In the genomic region with DNA sequence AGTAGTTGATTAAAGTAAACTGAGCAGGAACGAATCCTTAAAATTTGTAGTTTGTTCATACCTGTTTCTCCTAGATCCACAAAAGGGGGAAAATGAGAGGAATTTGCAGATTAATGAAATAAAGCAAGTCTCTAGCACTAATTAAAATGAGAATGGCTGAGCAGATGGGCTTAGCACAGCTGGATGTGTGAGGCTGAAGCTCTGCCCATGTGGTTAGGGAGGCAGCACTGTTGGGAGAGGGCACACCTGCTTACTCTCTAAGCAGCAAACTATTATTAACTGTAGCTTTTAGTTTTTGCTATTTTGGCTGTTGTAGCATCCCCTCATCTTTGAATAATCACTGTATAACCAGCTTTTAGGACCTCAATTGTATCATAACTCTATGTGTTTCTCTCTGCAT, we compare ENCODE assay signal across 22 mouse cellular contexts.
DNase-seq lines count a peak whose midpoint lies in the region; ATAC-seq and TF ChIP-seq lines count a peak whose summit lies in the region.
"Had no signal": no experiment of that assay in that cellular context is flagged by ENCODE, and none has a peak within 500 bp of the region (broad histone marks: within the 10 kb centered on the region; RNA-seq: fewer than 3 reads in every experiment).

No protein-coding gene starts in this region.

- no peaks in the 10 kb centered on the region for H3K36me3 ChIP-seq in forebrain, embryonic 16.5 days (ENCODE audit: control insufficient read depth, insufficient read depth)
- no peaks in the 10 kb centered on the region for H3K36me3 ChIP-seq in forebrain, embryonic 11.5 days (ENCODE audit: control insufficient read depth, insufficient read depth, low read length)
- H3K36me3 ChIP-seq in midbrain, embryonic 14.5 days (ENCODE audit: control insufficient read depth, insufficient read depth, low read length), result no peaks in the 10 kb centered on the region
- no peaks in the 10 kb centered on the region for H3K36me3 ChIP-seq in midbrain, embryonic 15.5 days (replicated peaks)
- H3K36me3 ChIP-seq: embryonic facial prominence, embryonic 15.5 days; heart, embryonic 12.5 days; hindbrain, embryonic 10.5 days; hindbrain, embryonic 15.5 days had no signal

- no peak overlapping the region for H3K4me2 ChIP-seq in forebrain, embryonic 16.5 days (ENCODE audit: low read length)
- no peak overlapping the region for H3K4me2 ChIP-seq in forebrain, embryonic 11.5 days (ENCODE audit: low read depth, low read length, severe bottlenecking)
- no peak overlapping the region for H3K4me2 ChIP-seq in midbrain, embryonic 14.5 days (ENCODE audit: low read length)
- no peak overlapping the region for H3K4me2 ChIP-seq in midbrain, embryonic 15.5 days
- H3K4me2 ChIP-seq: embryonic facial prominence, embryonic 15.5 days; heart, embryonic 12.5 days; hindbrain, embryonic 15.5 days had no signal

- WGBS in forebrain, embryonic 16.5 days, result 24% methylated on average over 1 of the region's 1 CpGs
- WGBS in forebrain, embryonic 11.5 days, result 25% methylated on average over 1 of the region's 1 CpGs
- 24% methylated on average over 1 of the region's 1 CpGs for WGBS in midbrain, embryonic 14.5 days
- 38% methylated on average over 1 of the region's 1 CpGs for WGBS in midbrain, embryonic 15.5 days

- intact Hi-C loops in left cerebral cortex, adult 2 months (cut with DNase I), result no loop called here

- no peak for TF ChIP-seq CTCF in left cerebral cortex, adult 2 months (IDR thresholded peaks at IDR 0.05)

- no peak overlapping the region for H3K27ac ChIP-seq in forebrain, embryonic 16.5 days (ENCODE audit: low read length)
- H3K27ac ChIP-seq in forebrain, embryonic 11.5 days (ENCODE audit: low read depth, low read length), result no peak overlapping the region
- no peak overlapping the region for H3K27ac ChIP-seq in midbrain, embryonic 14.5 days (replicated peaks; ENCODE audit: low read depth, low read length)
- H3K27ac ChIP-seq in midbrain, embryonic 15.5 days, result no peak overlapping the region
- H3K27ac ChIP-seq in left cerebral cortex, adult 2 months, result no peak overlapping the region
- H3K27ac ChIP-seq: embryonic facial prominence, embryonic 15.5 days; gastrocnemius, adult 2 months; hindbrain, embryonic 10.5 days; hindbrain, embryonic 15.5 days had no signal

- no peaks in the 10 kb centered on the region for H3K27me3 ChIP-seq in forebrain, embryonic 16.5 days (replicated peaks; ENCODE audit: control insufficient read depth, insufficient read depth, low read length)
- no peaks in the 10 kb centered on the region for H3K27me3 ChIP-seq in forebrain, embryonic 11.5 days (ENCODE audit: control insufficient read depth, insufficient read depth, low read length)
- no peaks in the 10 kb centered on the region for H3K27me3 ChIP-seq in midbrain, embryonic 14.5 days (ENCODE audit: control insufficient read depth, insufficient read depth, low read length)
- no peaks in the 10 kb centered on the region for H3K27me3 ChIP-seq in midbrain, embryonic 15.5 days (replicated peaks)
- H3K27me3 ChIP-seq: embryonic facial prominence, embryonic 15.5 days; heart, embryonic 12.5 days; hindbrain, embryonic 15.5 days had no signal

- no peaks in the 10 kb centered on the region for H3K4me1 ChIP-seq in forebrain, embryonic 16.5 days (replicated peaks; ENCODE audit: control insufficient read depth, insufficient read depth, low read length)
- H3K4me1 ChIP-seq in forebrain, embryonic 11.5 days (replicated peaks; ENCODE audit: control insufficient read depth, insufficient read depth, low read length), result no peaks in the 10 kb centered on the region
- no peaks in the 10 kb centered on the region for H3K4me1 ChIP-seq in midbrain, embryonic 14.5 days (ENCODE audit: control insufficient read depth, insufficient read depth, low read length)
- no peaks in the 10 kb centered on the region for H3K4me1 ChIP-seq in midbrain, embryonic 15.5 days
- H3K4me1 ChIP-seq: embryonic facial prominence, embryonic 15.5 days; heart, embryonic 12.5 days; hindbrain, embryonic 15.5 days had no signal

- H3K9ac ChIP-seq in forebrain, embryonic 16.5 days (replicated peaks; ENCODE audit: low read depth, low read length), result no peak overlapping the region
- H3K9ac ChIP-seq in forebrain, embryonic 11.5 days (ENCODE audit: low read length), result no peak overlapping the region
- H3K9ac ChIP-seq in midbrain, embryonic 14.5 days (replicated peaks; ENCODE audit: low read length), result no peak overlapping the region
- H3K9ac ChIP-seq in midbrain, embryonic 15.5 days, result no peak overlapping the region
- H3K9ac ChIP-seq: embryonic facial prominence, embryonic 15.5 days; heart, embryonic 12.5 days; hindbrain, embryonic 15.5 days had no signal

- peak; percentile 47; the same call in 1 of the 2 replicates for ATAC-seq in forebrain, embryonic 16.5 days
- ATAC-seq in forebrain, embryonic 11.5 days (replicated peaks; ENCODE audit: low FRiP score), result no peak
- no peak for ATAC-seq in midbrain, embryonic 14.5 days (ENCODE audit: low FRiP score, low TSS enrichment)
- no peak for ATAC-seq in midbrain, embryonic 15.5 days (replicated peaks)
- ATAC-seq: inflammation-experienced regulatory T-cells, adult 6 months had no signal

- no peak overlapping the region for H3K4me3 ChIP-seq in forebrain, embryonic 16.5 days (replicated peaks; ENCODE audit: low read length)
- no peak overlapping the region for H3K4me3 ChIP-seq in forebrain, embryonic 11.5 days (ENCODE audit: low read depth, low read length)
- H3K4me3 ChIP-seq in midbrain, embryonic 14.5 days (replicated peaks; ENCODE audit: low read depth, low read length), result no peak overlapping the region
- no peak overlapping the region for H3K4me3 ChIP-seq in midbrain, embryonic 15.5 days
- H3K4me3 ChIP-seq in left cerebral cortex, adult 2 months, result no peak overlapping the region
- H3K4me3 ChIP-seq: embryonic facial prominence, embryonic 15.5 days; erythroblast, embryonic 14.5 days; gastrocnemius, adult 2 months; heart, embryonic 12.5 days; hindbrain, embryonic 10.5 days; hindbrain, embryonic 15.5 days had no signal

- DNase-seq in forebrain, embryonic 11.5 days (ENCODE audit: low spot score), result no peak
- DNase-seq in midbrain, embryonic 14.5 days, result peak; percentile 25
- DNase-seq in ES-CJ7 (ENCODE audit: low read depth, low spot score) (peak; percentile 17), ZHBTc4 (ENCODE audit: low read depth, low spot score) (peak; percentile 20)
- no peak for DNase-seq in layer of hippocampus, postnatal 25 days (ENCODE audit: extremely low spot score in 1 of 2, low spot score in 1 of 2)
- no peak for DNase-seq in left cerebral cortex, adult 2 months (ENCODE audit: extremely low spot score in 1 of 2, low spot score in 2 of 2)
- DNase-seq: adrenal gland, adult 8-10 months; adrenal gland, postnatal 36 days; cerebellum, adult 11 months; cerebellum, adult 8-10 months; cerebellum, postnatal 14 days; embryo, embryonic 11 days; gastrocnemius, adult 2 months; gastrocnemius, postnatal 25 days had no signal

- H3K9me3 ChIP-seq in forebrain, embryonic 16.5 days (ENCODE audit: control insufficient read depth, low read length), result no peaks in the 10 kb centered on the region
- no peaks in the 10 kb centered on the region for H3K9me3 ChIP-seq in forebrain, embryonic 11.5 days (ENCODE audit: control insufficient read depth, low read length)
- no peaks in the 10 kb centered on the region for H3K9me3 ChIP-seq in midbrain, embryonic 14.5 days (ENCODE audit: control insufficient read depth, low read length)
- no peaks in the 10 kb centered on the region for H3K9me3 ChIP-seq in midbrain, embryonic 15.5 days
- H3K9me3 ChIP-seq: embryonic facial prominence, embryonic 15.5 days; heart, embryonic 12.5 days; hindbrain, embryonic 10.5 days; hindbrain, embryonic 15.5 days had no signal

Comparison
In these comparisons a context has a peak if more than half of its experiments do, and no peak if none do; other contexts are left out.
1. DNase-seq: peak in midbrain, embryonic 14.5 days (single experiment), ES-CJ7 (single experiment) and ZHBTc4 (single experiment); none in forebrain, embryonic 11.5 days (single experiment), layer of hippocampus, postnatal 25 days (0 of 2) and left cerebral cortex, adult 2 months (0 of 2).